Mouse (Mus musculus) liver, adult 2 months (tissue): ENCODE data around the gene Apba2.

Experiments used
- CTCF ChIP-seq: fragments of 200-500 bp; IDR thresholded peaks from 2 replicates; pipeline ENCODE4 v1.5.1; 2011; ENCODE audit warnings: low read depth, low read length, control low read depth
- POLR2A ChIP-seq: fragments of 200-500 bp; IDR thresholded peaks from 2 replicates; pipeline ENCODE4 v1.6.1; 2011; ENCODE audit warnings: low read length, control low read depth; ENCODE audit not compliant: insufficient read depth; ENCODE audit errors: extremely low read depth

GRCm38 (mm10) chr7:64725967-64726695, 224.6 kb downstream of the Apba2 start:
- TF ChIP-seq CTCF = no peak
- TF ChIP-seq POLR2A = no peak
